Mouse (Mus musculus) brown adipose tissue, adult 24 weeks (tissue): ENCODE results near the gene Plcxd2. TPM values are rescaled to one million over a fixed set of nuclear protein-coding genes. Genes with fewer than 3 reads are reported as not detected.
A peak's percentile ranks its signal among the peaks of the same experiment; 100 is the strongest.

ENCODE experiments used
- H3K27ac ChIP-seq: fragments of 200-500 bp; replicated peaks from 2 replicates; pipeline ENCODE4 v1.5.1; 2012; ENCODE audit warnings: low read depth, mild to moderate bottlenecking, low read length
- H3K4me1 ChIP-seq: fragments of 200-500 bp; 2 replicates; pipeline ENCODE4 v1.6.1; 2012; ENCODE audit warnings: low read length, mixed read lengths; ENCODE audit not compliant: control insufficient read depth, insufficient read depth, insufficient read length
- H3K4me3 ChIP-seq: fragments of 200-500 bp; 2 replicates; pipeline ENCODE4 v1.5.1; 2012; ENCODE audit warnings: low read depth, mild to moderate bottlenecking, low read length, moderate library complexity; ENCODE audit not compliant: insufficient read depth
- polyA plus RNA-seq: library from polyadenylated mRNA; stranded (reverse); fragments of >200 nt; gene quantifications from 2 replicates; pipeline ENCODE4 v1.2.4, GENCODE M21; 2012; ENCODE audit not compliant: missing spikeins, insufficient read depth, insufficient read length

The Plcxd2 gene
- polyA plus RNA-seq, result 0.20 and 0.38 TPM in 2 replicates

- H3K27ac ChIP-seq, result 0 out of 2 replicates have a peak within 1 kb of the TSS, but pooled peaks have one; percentile 35
- peaks cover 3% of the 10 kb centered on the region for H3K4me1 ChIP-seq
- peak within 1 kb of the TSS; percentile 65 for H3K4me3 ChIP-seq
Measured at GRCm38 (mm10) chr16:46010153-46010905, at the start of gene Plcxd2. Gene Plcxd2 (minus strand): TSS chr16:46010218.

GRCm38 (mm10) chr16:46046906-46047305 is 36.9 kb upstream of the Plcxd2 start:
- Histone ChIP-seq H3K4me3 (no peak overlapping the region), H3K27ac (no peak overlapping the region), H3K4me1 (no peaks in the 10 kb centered on the region)

- Histone ChIP-seq H3K4me1 (peaks cover 2% of the 10 kb centered on the region; the same call in 1 of the 2 replicates), H3K4me3 (no peak overlapping the region), H3K27ac (no peak overlapping the region)
Measured at GRCm38 (mm10) chr16:46036261-46036660, 26.2 kb upstream of the Plcxd2 start.

- Histone ChIP-seq H3K27ac (peak overlapping the region; percentile 78), H3K4me1 (peaks cover 2% of the 10 kb centered on the region; the same call in 1 of the 2 replicates), H3K4me3 (no peak overlapping the region)
Measured at GRCm38 (mm10) chr16:46033896-46034295, 23.9 kb upstream of the Plcxd2 start.

- no peaks in the 10 kb centered on the region for H3K4me1 ChIP-seq
- H3K27ac ChIP-seq, result no peak overlapping the region
- no peak overlapping the region for H3K4me3 ChIP-seq
Measured at GRCm38 (mm10) chr16:46022958-46023491, 13.0 kb upstream of the Plcxd2 start.

- H3K27ac ChIP-seq, result no peak overlapping the region
- H3K4me3 ChIP-seq, result no peak overlapping the region
- no peaks in the 10 kb centered on the region for H3K4me1 ChIP-seq
Measured at GRCm38 (mm10) chr16:46022189-46022928, 12.3 kb upstream of the Plcxd2 start.

- Histone ChIP-seq H3K27ac (no peak overlapping the region), H3K4me1 (no peaks in the 10 kb centered on the region), H3K4me3 (no peak overlapping the region)
Measured at GRCm38 (mm10) chr16:46021302-46021701, 11.3 kb upstream of the Plcxd2 start.

GRCm38 (mm10) chr16:46020396-46020795 is 10.4 kb upstream of the Plcxd2 start:
- Histone ChIP-seq H3K4me1 (no peaks in the 10 kb centered on the region), H3K4me3 (no peak overlapping the region), H3K27ac (no peak overlapping the region)

GRCm38 (mm10) chr16:46019799-46020198 is 9.8 kb upstream of the Plcxd2 start:
- Histone ChIP-seq H3K4me3 (no peak overlapping the region), H3K4me1 (no peaks in the 10 kb centered on the region), H3K27ac (no peak overlapping the region)

GRCm38 (mm10) chr16:46019359-46019758 is 9.3 kb upstream of the Plcxd2 start:
- Histone ChIP-seq H3K4me3 (no peak overlapping the region), H3K27ac (no peak overlapping the region), H3K4me1 (no peaks in the 10 kb centered on the region)

- no peak overlapping the region for H3K27ac ChIP-seq
- H3K4me3 ChIP-seq, result no peak overlapping the region
- H3K4me1 ChIP-seq, result peaks cover 3% of the 10 kb centered on the region
Measured at GRCm38 (mm10) chr16:46011696-46012095, 1.7 kb upstream of the Plcxd2 start.

GRCm38 (mm10) chr16:46010906-46011220 is 845 bp upstream of the Plcxd2 start:
- peaks cover 3% of the 10 kb centered on the region for H3K4me1 ChIP-seq
- H3K27ac ChIP-seq, result no peak overlapping the region
- peak overlapping the region; percentile 61 for H3K4me3 ChIP-seq

GRCm38 (mm10) chr16:46009717-46010116 is 301 bp downstream of the Plcxd2 start:
- H3K27ac ChIP-seq, result no peak overlapping the region
- H3K4me1 ChIP-seq, result peaks cover 3% of the 10 kb centered on the region
- H3K4me3 ChIP-seq, result peak overlapping the region; percentile 65

GRCm38 (mm10) chr16:46008766-46009165 is 1.3 kb downstream of the Plcxd2 start:
- Histone ChIP-seq H3K4me3 (0 out of 2 replicates have a peak overlapping the region, but pooled peaks have one; percentile 8), H3K27ac (no peak overlapping the region), H3K4me1 (peaks cover 3% of the 10 kb centered on the region)

GRCm38 (mm10) chr16:46008036-46008605 is 1.9 kb downstream of the Plcxd2 start:
- H3K4me1 ChIP-seq, result peaks cover 3% of the 10 kb centered on the region
- H3K27ac ChIP-seq, result no peak overlapping the region
- H3K4me3 ChIP-seq, result no peak overlapping the region
